Mouse (Mus musculus) activated CD4-positive, CD25-positive, alpha-beta regulatory T cell, adult 4 months (primary cell): Measurements from ENCODE around the gene Fndc3b. TPM values are rescaled to one million over a fixed set of nuclear protein-coding genes. Genes with fewer than 3 reads are reported as not detected.

Source experiments
- ATAC-seq: one replicate; pipeline ENCODE4 v1.8.0; 2017
- polyA plus RNA-seq, 2 experiments: library from polyadenylated mRNA; unstranded; fragments of 100-300 nt; shearing (Covaris generic); gene quantifications; one replicate each; pipeline ENCODE4 v1.2.1; 2017

The Fndc3b gene
- polyA plus RNA-seq, 2 experiments from 2014 or later: 0.17 to 0.81 TPM

GRCm38 (mm10) chr3:27617237-27617499 lies 93.9 kb downstream of the Fndc3b start:
- ATAC-seq: no peak

GRCm38 (mm10) chr3:27616421-27617236 lies 94.5 kb downstream of the Fndc3b start:
- ATAC-seq: no peak

- ATAC-seq: no peak
These were observed 95.6 kb downstream of the Fndc3b start for GRCm38 (mm10) chr3:27615479-27615878.

- no peak for ATAC-seq
These were observed 97.3 kb downstream of the Fndc3b start for GRCm38 (mm10) chr3:27613828-27614227.

- no peak for ATAC-seq
These were observed 98.1 kb downstream of the Fndc3b start for GRCm38 (mm10) chr3:27613011-27613410.

GRCm38 (mm10) chr3:27611986-27612385 lies 99.1 kb downstream of the Fndc3b start:
- no peak for ATAC-seq

- no peak for ATAC-seq
These were observed 100.6 kb downstream of the Fndc3b start for GRCm38 (mm10) chr3:27610547-27610946.

GRCm38 (mm10) chr3:27610089-27610488 lies 101.0 kb downstream of the Fndc3b start:
- ATAC-seq: no peak

GRCm38 (mm10) chr3:27607796-27608151 lies 103.3 kb downstream of the Fndc3b start:
- no peak for ATAC-seq

- ATAC-seq: no peak
These were observed 103.9 kb downstream of the Fndc3b start for GRCm38 (mm10) chr3:27607081-27607795.

GRCm38 (mm10) chr3:27606626-27607025 lies 104.5 kb downstream of the Fndc3b start:
- no peak for ATAC-seq

GRCm38 (mm10) chr3:27605613-27606012 lies 105.5 kb downstream of the Fndc3b start:
- no peak for ATAC-seq

- ATAC-seq: no peak
These were observed 106.0 kb downstream of the Fndc3b start for GRCm38 (mm10) chr3:27605081-27605480.

GRCm38 (mm10) chr3:27604629-27605028 lies 106.5 kb downstream of the Fndc3b start:
- ATAC-seq: no peak

GRCm38 (mm10) chr3:27603905-27604620 lies 107.0 kb downstream of the Fndc3b start:
- no peak for ATAC-seq

GRCm38 (mm10) chr3:27600645-27601044 lies 110.5 kb downstream of the Fndc3b start:
- no peak for ATAC-seq

GRCm38 (mm10) chr3:27600197-27600596 lies 110.9 kb downstream of the Fndc3b start:
- no peak for ATAC-seq

- no peak for ATAC-seq
These were observed 112.4 kb downstream of the Fndc3b start for GRCm38 (mm10) chr3:27598437-27599382.

GRCm38 (mm10) chr3:27593485-27594138 lies 117.5 kb downstream of the Fndc3b start:
- no peak for ATAC-seq

- no peak for ATAC-seq
These were observed 118.2 kb downstream of the Fndc3b start for GRCm38 (mm10) chr3:27592728-27593484.

GRCm38 (mm10) chr3:27590823-27591222 lies 120.3 kb downstream of the Fndc3b start:
- ATAC-seq: no peak
